Mouse (Mus musculus): ENCODE measurements around the gene Pcif1.

The Pcif1 gene

GRCm38 (mm10) chr2:164921984-164922383, 42.9 kb downstream of the Pcif1 start:
- ATAC-seq (ENCODE audit: low TSS enrichment): no peak

- no peak for ATAC-seq (ENCODE audit: low TSS enrichment)
These were observed 44.2 kb downstream of the Pcif1 start for GRCm38 (mm10) chr2:164923291-164923690.

GRCm38 (mm10) chr2:164924100-164924857, 45.2 kb downstream of the Pcif1 start:
- peak; percentile 84 for ATAC-seq (ENCODE audit: low TSS enrichment)

GRCm38 (mm10) chr2:164930706-164931581, 51.8 kb downstream of the Pcif1 start:
- no peak for ATAC-seq (ENCODE audit: low TSS enrichment)

GRCm38 (mm10) chr2:164933534-164933933, 54.4 kb downstream of the Pcif1 start:
- no peak for ATAC-seq (ENCODE audit: low TSS enrichment)

- no peak for ATAC-seq (ENCODE audit: low TSS enrichment)
These were observed 56.9 kb downstream of the Pcif1 start for GRCm38 (mm10) chr2:164935991-164936390.

- peak; percentile 82 for ATAC-seq (ENCODE audit: low TSS enrichment)
These were observed 59.3 kb downstream of the Pcif1 start for GRCm38 (mm10) chr2:164938146-164939091.

- ATAC-seq (ENCODE audit: low TSS enrichment): peak; percentile 42; the same call in 1 of the 2 replicates
These were observed 60.0 kb downstream of the Pcif1 start for GRCm38 (mm10) chr2:164939106-164939505.

GRCm38 (mm10) chr2:164940140-164940830, 61.2 kb downstream of the Pcif1 start, which contains the start of gene Mmp9:
Mmp9 (plus strand) TSS chr2:164940780.
- no peak for ATAC-seq (ENCODE audit: low TSS enrichment)

GRCm38 (mm10) chr2:164942692-164943290, 63.7 kb downstream of the Pcif1 start:
- no peak for ATAC-seq (ENCODE audit: low TSS enrichment)

Measured in frontal cortex, adult (tissue).